Mouse (Mus musculus): ENCODE measurements around the gene Fbxo45. TPM values are rescaled to one million over a fixed set of nuclear protein-coding genes. Genes with fewer than 3 reads are reported as not detected.

Gene Fbxo45
- total RNA-seq (2021): 10 to 100 TPM; 18.2 to 20.0 TPM
- long read RNA-seq, experiment 1, full-length matches to known transcripts: 23 of 30 reads
- long read RNA-seq, experiment 1, partial matches to known transcripts: 2 of 30 reads
- long read RNA-seq, experiment 1, other reads (novel, unspliced or antisense): 5 of 30 reads
- long read RNA-seq, experiment 2, full-length matches to known transcripts: 15 of 22 reads
- long read RNA-seq, experiment 2, partial matches to known transcripts: 2 of 22 reads
- long read RNA-seq, experiment 2, other reads (novel, unspliced or antisense): 5 of 22 reads

DNA sequence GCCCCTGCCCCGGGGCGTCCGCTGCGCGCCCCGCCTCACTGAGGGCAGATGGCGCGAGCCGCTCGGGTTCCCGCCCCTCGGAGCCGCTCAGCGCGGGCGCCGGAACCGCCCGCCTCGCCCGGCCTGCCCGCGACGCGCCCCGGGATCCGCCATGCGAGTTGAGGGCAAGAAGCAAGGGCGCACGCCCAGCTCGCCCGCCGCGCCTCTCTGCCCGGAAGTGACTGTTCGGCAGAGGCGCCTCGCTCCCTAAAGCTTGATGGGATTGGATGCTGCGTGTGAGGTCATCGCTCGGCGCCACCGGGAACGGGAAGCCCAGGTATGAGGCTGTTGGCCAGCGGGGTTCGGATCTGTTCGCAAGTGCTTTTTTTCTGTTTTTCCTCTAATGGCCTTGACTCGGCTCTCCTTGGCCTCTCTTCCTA lies at the start of gene Fbxo45, which contains the start of gene Wdr53:
Gene Fbxo45, minus strand, starts transcription at position 207 of the 419 bp plus-strand sequence.
Gene Wdr53, plus strand, starts transcription at position 276 of the 419 bp plus-strand sequence.
- DNase-seq: peak; percentile 98

GRCm38 (mm10) chr16:32291821-32292220 lies 44.9 kb upstream of the Fbxo45 start:
- DNase-seq: no peak

DNA sequence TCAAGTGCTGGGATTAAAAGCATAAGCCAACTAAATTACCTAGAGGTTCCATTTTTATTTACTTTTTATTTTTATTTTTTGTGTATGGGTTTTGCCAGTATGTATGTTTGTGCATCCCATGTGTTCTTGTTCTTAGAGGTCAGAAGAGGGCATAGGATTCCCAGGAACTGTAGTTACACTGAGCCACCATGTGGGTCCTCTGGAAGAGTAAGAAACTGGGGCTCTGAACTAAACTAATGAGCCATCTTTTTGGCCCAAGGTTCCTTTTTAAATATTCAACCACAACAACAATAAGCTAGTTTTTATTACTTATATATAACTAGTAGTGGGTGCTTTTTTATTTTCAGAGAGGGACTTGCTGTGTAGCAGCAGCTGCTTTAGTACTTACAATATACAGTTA lies 35.6 kb upstream of the Fbxo45 start:
- no peak for DNase-seq

DNA sequence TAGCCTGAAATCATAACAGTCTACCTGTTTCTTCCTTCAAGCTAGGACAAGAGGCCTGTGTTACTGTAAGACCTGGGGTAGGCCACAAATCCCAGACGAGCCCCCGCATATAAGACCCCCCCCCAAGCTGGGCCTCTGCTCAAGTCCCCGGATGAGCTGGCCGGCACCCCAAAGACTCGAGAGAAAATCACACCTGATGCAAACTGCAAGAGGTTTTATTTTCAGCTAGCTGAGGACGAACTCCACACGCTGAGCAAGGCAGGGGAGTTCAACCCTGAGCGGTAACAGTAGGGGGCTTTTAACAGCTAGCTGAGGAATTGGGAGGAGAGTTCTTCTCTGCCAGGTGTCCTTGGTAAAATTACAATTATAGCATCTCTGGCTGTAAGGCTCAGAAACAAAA lies 33.3 kb upstream of the Fbxo45 start:
- DNase-seq: no peak

GRCm38 (mm10) chr16:32278396-32278795 lies 31.4 kb upstream of the Fbxo45 start:
- DNase-seq: no peak

DNA sequence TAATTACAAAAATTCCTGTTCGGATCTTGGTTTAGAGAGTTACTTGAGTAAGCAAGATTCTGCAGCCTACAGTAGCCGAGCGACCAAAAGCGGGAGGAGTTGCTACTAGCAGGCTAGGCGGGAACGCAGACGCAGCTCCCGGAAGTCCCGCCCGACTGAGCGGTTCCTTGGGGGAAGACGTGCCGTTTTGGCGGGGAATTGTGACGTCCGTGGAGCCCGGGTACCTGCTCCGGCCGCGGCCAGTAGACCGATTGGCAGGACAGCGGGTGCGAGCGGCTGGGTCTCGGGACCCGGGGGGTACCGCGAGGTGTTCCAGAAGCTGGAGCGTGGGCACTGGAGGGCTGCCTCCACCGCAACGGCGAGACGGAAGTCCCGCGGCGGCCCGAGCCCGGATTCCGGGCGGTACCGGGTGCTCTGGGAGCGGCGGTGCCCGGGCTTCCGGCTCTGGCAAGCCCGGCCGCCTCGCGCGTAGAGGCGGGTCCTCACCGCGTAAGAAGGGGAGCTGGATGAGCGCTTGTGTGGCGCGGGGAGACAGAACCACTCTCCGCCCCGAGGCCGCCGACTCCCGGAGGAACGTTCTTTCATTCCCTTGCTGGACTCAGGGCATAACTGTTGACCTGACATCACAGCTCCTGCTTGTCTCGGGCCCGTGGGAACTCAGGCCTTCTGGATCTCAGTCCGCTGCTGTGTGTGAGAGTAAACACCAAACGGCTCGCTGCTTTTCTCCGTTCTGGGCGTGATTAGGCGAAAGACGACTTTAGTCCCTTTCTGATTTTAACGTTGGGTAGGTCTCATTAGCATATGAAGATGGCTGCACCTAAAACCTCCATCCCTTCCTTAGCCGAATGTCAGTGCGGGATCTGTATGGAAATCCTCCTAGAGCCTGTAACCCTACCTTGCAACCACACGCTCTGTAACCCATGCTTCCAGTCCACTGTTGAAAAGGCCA lies 30.6 kb upstream of the Fbxo45 start, which contains the start of gene Rnf168:
Gene Rnf168, plus strand, starts transcription at position 152 of the 949 bp plus-strand sequence.
- DNase-seq: peak; percentile 95

- no peak for DNase-seq
Measured at GRCm38 (mm10) chr16:32275830-32276229, 28.9 kb upstream of the Fbxo45 start.

DNA sequence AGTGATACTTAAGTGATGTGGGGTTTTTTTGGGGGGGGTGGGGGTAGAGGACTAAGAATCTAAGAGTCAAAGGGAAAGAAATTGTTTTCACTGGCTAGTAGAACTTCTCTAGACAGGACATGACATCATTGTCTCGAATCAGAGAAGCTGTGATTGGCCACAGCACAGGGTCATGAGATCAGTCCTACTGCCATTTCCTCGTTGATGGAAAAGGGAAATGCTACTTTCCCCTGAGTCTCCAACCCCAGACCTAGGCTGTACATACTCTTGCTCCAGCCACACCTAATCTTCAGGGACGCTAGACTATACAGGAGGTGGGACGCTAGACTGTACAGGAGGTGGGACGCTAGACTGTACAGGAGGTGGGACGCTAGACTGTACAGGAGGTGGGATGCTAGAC lies 28.1 kb upstream of the Fbxo45 start:
- DNase-seq: no peak

GRCm38 (mm10) chr16:32273338-32273737 lies 26.4 kb upstream of the Fbxo45 start:
- DNase-seq: peak; percentile 10

DNA sequence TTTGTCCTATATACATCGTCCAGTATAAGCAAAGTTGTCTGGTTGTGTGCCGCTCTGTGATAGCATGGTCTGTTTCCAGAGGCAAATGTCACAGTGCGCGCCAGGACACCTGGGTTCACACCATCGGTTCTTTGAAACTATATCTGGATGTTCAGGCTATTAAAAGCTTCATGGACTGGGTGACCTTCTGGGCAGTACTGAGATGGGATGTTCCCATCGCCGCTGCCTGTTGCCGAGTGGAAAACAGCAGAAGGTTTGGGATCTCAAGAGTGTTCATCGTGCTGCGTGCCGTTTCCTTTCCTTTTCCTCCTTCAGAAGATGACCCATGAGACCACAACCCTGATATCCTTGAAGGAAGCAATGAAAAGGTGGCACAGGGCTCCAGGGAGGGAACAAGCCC lies 24.3 kb upstream of the Fbxo45 start, which contains the start of gene Smco1:
Gene Smco1, plus strand, starts transcription at position 178 of the 400 bp plus-strand sequence.
- no peak for DNase-seq

DNA sequence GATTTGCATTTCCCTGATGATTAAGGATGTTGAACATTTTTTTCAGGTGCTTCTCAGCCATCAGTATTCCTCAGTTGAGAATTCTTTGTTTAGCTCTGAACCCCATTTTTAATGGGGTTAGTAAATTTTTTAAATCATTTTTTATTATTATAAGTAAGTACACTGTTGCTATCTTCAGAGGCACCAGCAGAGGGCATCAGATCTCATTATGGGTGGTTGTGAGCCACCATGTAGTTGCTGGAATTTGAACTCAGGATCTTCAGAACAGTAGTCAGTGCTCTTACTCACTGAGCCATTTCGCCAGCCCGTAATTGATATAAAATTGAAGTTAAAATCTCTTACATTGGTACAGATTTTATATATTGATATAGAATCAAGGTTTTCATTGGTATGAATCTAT lies 17.3 kb upstream of the Fbxo45 start:
- peak; percentile 31 for DNase-seq

DNA sequence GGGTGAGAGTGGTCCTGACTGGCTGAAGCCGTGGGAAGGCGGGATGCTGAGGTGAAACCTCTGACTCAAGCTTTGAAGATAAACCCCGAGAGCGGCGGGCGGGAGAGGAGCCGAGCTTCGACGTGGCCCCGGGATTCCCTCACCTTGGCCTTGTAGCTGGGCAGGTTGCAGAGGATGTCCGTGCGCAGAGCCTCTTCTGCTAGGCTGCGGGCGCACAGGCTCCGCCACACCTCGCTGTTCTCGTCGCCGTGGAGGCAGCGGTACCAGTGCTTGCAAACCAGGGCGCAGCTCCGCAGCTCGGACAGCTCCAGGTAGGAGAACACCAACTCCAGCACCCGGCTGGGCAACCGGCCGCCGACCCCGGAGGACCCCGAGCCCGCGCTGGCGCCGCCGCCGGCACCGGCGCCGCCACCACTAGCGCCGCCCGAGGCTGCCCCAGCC lies 587 bp downstream of the Fbxo45 start:
- DNase-seq: peak; percentile 63

DNA sequence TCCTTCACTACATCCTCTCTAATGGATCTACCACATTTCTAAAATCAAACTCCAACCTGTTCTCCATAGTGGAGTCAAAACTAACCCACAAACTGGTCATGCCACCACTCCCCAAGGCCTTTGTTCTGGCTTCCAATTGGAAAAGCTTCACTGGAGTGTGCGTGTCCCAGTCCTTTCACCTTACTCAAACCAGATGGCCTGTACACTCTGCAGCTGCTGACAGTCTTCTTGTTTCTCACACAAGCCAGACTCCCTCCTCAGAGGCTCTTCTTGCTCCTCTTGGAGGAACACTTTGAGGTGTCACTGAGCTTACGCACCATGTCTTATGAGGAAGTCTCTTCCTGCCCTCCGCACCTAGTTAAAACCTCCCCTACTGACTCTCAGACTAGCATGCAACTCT lies 3.1 kb downstream of the Fbxo45 start:
- DNase-seq: no peak

DNA sequence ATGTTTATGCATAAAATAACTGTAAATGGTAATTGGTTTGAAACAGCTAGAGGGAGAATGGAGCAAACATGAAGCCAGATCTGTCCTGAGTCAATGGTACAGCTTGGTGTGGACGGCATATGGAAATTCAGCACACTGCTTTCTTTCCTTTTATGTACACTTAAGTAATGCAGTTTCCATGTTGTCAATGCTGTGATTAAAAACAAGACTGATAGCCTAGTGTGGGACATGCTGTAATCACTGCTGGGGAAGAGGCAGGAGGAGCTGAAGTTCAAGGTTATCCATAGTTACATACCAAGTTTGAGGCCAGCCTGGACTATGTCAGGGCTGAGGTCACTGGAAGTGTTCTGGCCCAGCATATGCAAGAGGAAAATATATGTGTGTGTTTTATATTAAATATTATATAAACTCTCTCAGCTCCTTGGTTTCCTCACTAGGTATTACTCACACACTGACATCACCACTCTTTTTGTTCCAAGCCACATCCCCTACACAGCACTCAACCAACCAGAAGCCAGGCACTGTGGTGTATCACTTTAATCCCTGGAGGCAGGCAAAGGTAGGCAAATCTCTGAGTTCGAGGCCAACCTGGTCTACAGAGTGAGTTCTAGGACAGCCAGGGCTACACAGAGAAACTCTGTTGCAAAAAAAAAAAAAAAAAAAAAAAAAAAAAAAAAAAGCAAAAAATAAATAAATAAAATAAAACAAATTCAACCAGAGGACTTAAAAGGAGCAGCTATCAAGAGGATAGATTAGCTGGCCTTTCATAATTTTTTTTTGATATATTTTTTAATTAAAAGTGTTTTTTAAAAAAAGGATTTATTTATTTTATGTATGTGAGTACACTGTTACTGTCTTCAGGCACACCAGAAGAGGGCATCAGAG lies 7.3 kb downstream of the Fbxo45 start:
- DNase-seq: no peak

DNA sequence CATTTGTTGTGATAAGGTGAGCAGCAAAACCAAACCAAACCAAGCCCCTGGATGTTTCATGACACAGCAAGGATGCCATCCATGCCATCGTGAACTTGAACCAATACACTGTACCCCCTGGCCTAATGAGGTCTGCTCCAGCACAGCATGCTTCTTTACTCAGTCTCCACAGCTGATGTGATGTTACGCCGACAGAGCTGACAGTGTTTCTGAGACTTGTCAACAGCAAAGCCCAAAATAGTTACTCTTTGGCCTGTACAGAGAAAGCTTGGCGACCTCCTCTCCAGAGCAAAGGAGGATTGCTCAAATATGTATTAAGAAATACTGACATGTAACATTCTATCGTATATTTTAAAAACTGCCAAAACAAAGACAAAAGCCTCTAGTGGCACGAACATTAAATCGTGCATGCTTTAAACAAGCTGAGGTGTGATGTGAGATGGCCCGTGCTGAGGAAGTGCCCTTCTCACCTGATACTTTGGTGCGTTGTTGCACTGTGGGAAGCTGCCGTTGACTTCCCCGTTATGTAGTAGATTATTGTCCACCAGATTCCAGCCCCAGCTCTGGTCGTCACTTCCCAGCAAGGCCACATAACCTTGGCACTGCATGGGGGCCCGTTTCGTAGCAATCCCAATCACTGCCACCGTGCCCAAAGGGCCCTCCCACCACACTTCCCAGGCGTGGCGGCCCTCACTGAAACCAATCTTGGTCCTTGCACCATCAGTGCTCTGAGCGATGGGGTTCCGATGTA lies 8.9 kb downstream of the Fbxo45 start:
- peak; percentile 33 for DNase-seq

DNA sequence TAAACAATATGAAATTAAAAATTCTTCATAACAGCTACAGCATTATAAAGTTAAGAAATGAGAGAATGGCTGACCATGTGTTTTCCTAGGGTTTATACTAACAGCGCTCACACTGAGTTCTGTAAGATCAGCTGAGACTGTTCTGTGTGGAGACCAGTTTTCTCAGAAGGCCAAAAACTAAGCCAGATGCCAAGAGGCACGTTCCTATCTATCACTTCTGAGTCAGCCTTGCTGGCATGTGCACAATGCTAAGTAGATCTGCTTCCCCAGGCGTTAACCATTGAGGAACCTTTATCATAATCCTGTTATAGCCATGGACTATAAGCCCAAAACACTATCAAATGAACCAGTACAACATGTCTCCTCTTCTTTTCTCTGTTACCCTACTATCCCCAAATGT lies 14.9 kb downstream of the Fbxo45 start:
- DNase-seq: peak; percentile 64

- no peak for DNase-seq
Measured at GRCm38 (mm10) chr16:32222399-32222798, 24.6 kb downstream of the Fbxo45 start.

GRCm38 (mm10) chr16:32221803-32222202 lies 25.2 kb downstream of the Fbxo45 start:
- no peak for DNase-seq

GRCm38 (mm10) chr16:32214804-32215576 lies 32.0 kb downstream of the Fbxo45 start:
- DNase-seq: peak; percentile 13

- no peak for DNase-seq
Measured at GRCm38 (mm10) chr16:32214156-32214555, 32.8 kb downstream of the Fbxo45 start.

Data from adrenal gland, postnatal 10 days (tissue).